Mouse (Mus musculus): ENCODE results near the gene Tpsab1.

DNA sequence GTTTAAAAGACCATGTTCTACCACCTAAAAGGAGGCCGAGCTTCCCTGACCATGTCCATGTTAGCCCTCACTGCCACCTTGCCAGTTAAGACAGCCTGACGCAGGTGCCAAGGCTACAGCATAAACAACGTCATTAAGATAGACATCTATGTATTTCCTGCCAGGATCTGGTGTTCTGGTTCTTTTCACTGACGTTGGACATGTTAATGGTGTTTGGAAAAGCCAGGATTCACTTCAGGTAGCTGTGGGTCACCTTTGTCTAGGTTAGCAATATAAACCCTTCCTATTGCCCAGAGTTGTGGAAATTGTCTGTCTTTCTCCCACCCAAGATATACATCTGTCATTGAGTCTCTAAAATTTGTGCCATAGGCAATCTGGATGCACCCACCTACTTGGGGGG is 37.0 kb downstream of the Tpsab1 start, which contains the start of gene Prss28:
- no peak for TF ChIP-seq CTCF (IDR thresholded peaks at IDR 0.05)
- TF ChIP-seq EP300 (IDR thresholded peaks at IDR 0.05) = no peak

All from lung, postnatal 0 days (tissue).